Mouse (Mus musculus) embryonic facial prominence, embryonic 10.5 days (tissue): ENCODE data around the gene Fam151b. TPM values are rescaled to one million over a fixed set of nuclear protein-coding genes. Genes with fewer than 3 reads are reported as not detected.
A peak's percentile ranks its signal among the peaks of the same experiment; 100 is the strongest.

ENCODE experiments used
- DNase-seq: peaks from one replicate; pipeline ENCODE4 v3.0.0-alpha.2; 2017; ENCODE audit warnings: low spot score
- H3K27ac ChIP-seq: fragments of 300-500 bp; sonication (generic); replicated peaks from 2 replicates; pipeline ENCODE4 v1.5.1; 2016; ENCODE audit warnings: mild to moderate bottlenecking
- H3K27me3 ChIP-seq: fragments of 300-500 bp; sonication (generic); replicated peaks from 2 replicates; pipeline ENCODE4 v1.6.1; 2016; ENCODE audit warnings: low read depth, mild to moderate bottlenecking; ENCODE audit not compliant: poor library complexity, severe bottlenecking
- H3K36me3 ChIP-seq: fragments of 300-500 bp; sonication (generic); replicated peaks from 2 replicates; pipeline ENCODE4 v1.6.1; 2016; ENCODE audit warnings: mild to moderate bottlenecking, moderate library complexity
- H3K4me1 ChIP-seq: fragments of 300-500 bp; sonication (generic); 2 replicates; pipeline ENCODE4 v1.6.1; 2016
- H3K4me3 ChIP-seq: fragments of 300-500 bp; sonication (generic); 2 replicates; pipeline ENCODE4 v1.5.1; 2016; ENCODE audit warnings: mild to moderate bottlenecking, moderate library complexity
- H3K9me3 ChIP-seq: fragments of 300-500 bp; sonication (generic); 2 replicates; pipeline ENCODE4 v1.6.1; 2016; ENCODE audit warnings: mild to moderate bottlenecking
- WGBS: fragments of 180-500 bp; shearing (Covaris S2); methylation state at CpG from one replicate; pipeline ENCODE4 v1.1.7; 2016; 5-methylcytosine and 5-hydroxymethylcytosine counted together
- polyA plus RNA-seq: library from polyadenylated mRNA; unstranded; fragments of >200 nt; fragmentation: Nextera tagmentation; extraction: Ambion mirVana; gene quantifications from 2 replicates; pipeline ENCODE4 v1.2.1, GENCODE M21; 2016

Fam151b gene
- 0.12 TPM in 1 of 2 replicates, not detected in the other for polyA plus RNA-seq

GRCm38 (mm10) chr13:92483852-92484463 is at the start of gene Fam151b:
TSS of gene Fam151b (minus strand) at chr13:92484015.
- Histone ChIP-seq H3K36me3 (no peaks in the 10 kb centered on the region), H3K27me3 (no peaks in the 10 kb centered on the region), H3K27ac (peak within 1 kb of the TSS; percentile 83), H3K4me1 (no peaks in the 10 kb centered on the region), H3K9me3 (no peaks in the 10 kb centered on the region), H3K4me3 (peak within 1 kb of the TSS; percentile 58)
- peak; percentile 94 for DNase-seq
- 8% methylated on average over 19 of the region's 19 CpGs for WGBS

- Histone ChIP-seq H3K4me1 (peaks cover 8% of the 10 kb centered on the region), H3K27me3 (no peaks in the 10 kb centered on the region), H3K9me3 (no peaks in the 10 kb centered on the region), H3K4me3 (no peak overlapping the region), H3K36me3 (peaks cover 2% of the 10 kb centered on the region; the same call in 1 of the 2 replicates), H3K27ac (no peak overlapping the region)
- 82% methylated on average over 2 of the region's 2 CpGs for WGBS
- DNase-seq, result no peak
These were observed 48.4 kb upstream of the Fam151b start for GRCm38 (mm10) chr13:92532216-92532615.

GRCm38 (mm10) chr13:92531237-92531636 is 47.4 kb upstream of the Fam151b start:
- no peaks in the 10 kb centered on the region for H3K27me3 ChIP-seq
- H3K27ac ChIP-seq, result peak overlapping the region; percentile 94
- peaks cover 8% of the 10 kb centered on the region for H3K4me1 ChIP-seq
- H3K36me3 ChIP-seq, result peaks cover 5% of the 10 kb centered on the region; the same call in 1 of the 2 replicates
- DNase-seq, result no peak
- 7% methylated on average over 15 of the region's 15 CpGs for WGBS
- no peaks in the 10 kb centered on the region for H3K9me3 ChIP-seq
- H3K4me3 ChIP-seq, result peak overlapping the region; percentile 80

- under 1% methylated on average over 46 of the region's 46 CpGs for WGBS
- peaks cover 5% of the 10 kb centered on the region; the same call in 1 of the 2 replicates for H3K36me3 ChIP-seq
- H3K9me3 ChIP-seq, result no peaks in the 10 kb centered on the region
- H3K27ac ChIP-seq, result peak within 1 kb of the TSS; percentile 94
- peak within 1 kb of the TSS; percentile 80 for H3K4me3 ChIP-seq
- H3K4me1 ChIP-seq, result peaks cover 8% of the 10 kb centered on the region
- no peaks in the 10 kb centered on the region for H3K27me3 ChIP-seq
- DNase-seq, result peak; percentile 98
These were observed 47.0 kb upstream of the Fam151b start, which contains the start of gene Zfyve16 for GRCm38 (mm10) chr13:92530721-92531211. TSS of gene Zfyve16 (minus strand) at chr13:92530868.

- H3K36me3 ChIP-seq, result peaks cover 5% of the 10 kb centered on the region; the same call in 1 of the 2 replicates
These were observed 46.3 kb upstream of the Fam151b start for GRCm38 (mm10) chr13:92529828-92530720.

GRCm38 (mm10) chr13:92523178-92523813 is 39.5 kb upstream of the Fam151b start:
- Histone ChIP-seq H3K9me3 (no peaks in the 10 kb centered on the region), H3K4me3 (no peak overlapping the region), H3K36me3 (peaks cover 55% of the 10 kb centered on the region), H3K27ac (no peak overlapping the region), H3K27me3 (no peaks in the 10 kb centered on the region), H3K4me1 (no peaks in the 10 kb centered on the region)
- DNase-seq, result no peak
- WGBS, result 91% methylated on average over 5 of the region's 5 CpGs

More at GRCm38 (mm10) chr13:92529828-92530720, 46.3 kb upstream of the Fam151b start:
- WGBS, result 4% methylated on average over 47 of the region's 47 CpGs
- Histone ChIP-seq H3K4me1 (peaks cover 8% of the 10 kb centered on the region), H3K9me3 (no peaks in the 10 kb centered on the region), H3K27ac (peak overlapping the region; percentile 94), H3K4me3 (peak overlapping the region; percentile 80), H3K27me3 (no peaks in the 10 kb centered on the region)
- no peak for DNase-seq

GRCm38 (mm10) chr13:92504871-92505270 is 21.1 kb upstream of the Fam151b start:
- H3K27ac ChIP-seq, result no peak overlapping the region
- DNase-seq, result no peak
- no peak overlapping the region for H3K4me3 ChIP-seq
- no peaks in the 10 kb centered on the region for H3K4me1 ChIP-seq
- H3K36me3 ChIP-seq, result peaks cover 59% of the 10 kb centered on the region
- WGBS, result 86% methylated on average over 12 of the region's 12 CpGs
- no peaks in the 10 kb centered on the region for H3K9me3 ChIP-seq
- H3K27me3 ChIP-seq, result no peaks in the 10 kb centered on the region

- Histone ChIP-seq H3K9me3 (no peaks in the 10 kb centered on the region), H3K4me3 (no peak overlapping the region), H3K27me3 (no peaks in the 10 kb centered on the region), H3K27ac (no peak overlapping the region), H3K36me3 (peaks cover 51% of the 10 kb centered on the region), H3K4me1 (no peaks in the 10 kb centered on the region)
- DNase-seq, result no peak
- 91% methylated on average over 1 of the region's 1 CpGs for WGBS
These were observed 8.1 kb upstream of the Fam151b start for GRCm38 (mm10) chr13:92491923-92492322.

- Histone ChIP-seq H3K4me3 (no peak overlapping the region), H3K27me3 (no peaks in the 10 kb centered on the region), H3K27ac (no peak overlapping the region), H3K4me1 (no peaks in the 10 kb centered on the region), H3K9me3 (no peaks in the 10 kb centered on the region), H3K36me3 (peaks cover 51% of the 10 kb centered on the region)
- WGBS, result 81% methylated on average over 4 of the region's 4 CpGs
- no peak for DNase-seq
These were observed 7.0 kb upstream of the Fam151b start for GRCm38 (mm10) chr13:92490817-92491216.

- H3K4me3 ChIP-seq, result peak overlapping the region; percentile 58
- no peaks in the 10 kb centered on the region for H3K36me3 ChIP-seq
- DNase-seq, result peak; percentile 51
- 7% methylated on average over 3 of the region's 3 CpGs for WGBS
- no peaks in the 10 kb centered on the region for H3K4me1 ChIP-seq
- no peaks in the 10 kb centered on the region for H3K9me3 ChIP-seq
- peak overlapping the region; percentile 83; the same call in 1 of the 2 replicates for H3K27ac ChIP-seq
- no peaks in the 10 kb centered on the region for H3K27me3 ChIP-seq
These were observed 467 bp downstream of the Fam151b start for GRCm38 (mm10) chr13:92483348-92483747.

GRCm38 (mm10) chr13:92470151-92470550 is 13.7 kb downstream of the Fam151b start:
- no peak for DNase-seq
- Histone ChIP-seq H3K9me3 (no peaks in the 10 kb centered on the region), H3K27me3 (no peaks in the 10 kb centered on the region), H3K4me1 (no peaks in the 10 kb centered on the region), H3K4me3 (no peak overlapping the region), H3K36me3 (peaks cover 3% of the 10 kb centered on the region; the same call in 1 of the 2 replicates), H3K27ac (no peak overlapping the region)
- WGBS, result 70% methylated on average over 2 of the region's 2 CpGs

- no peak for DNase-seq
- Histone ChIP-seq H3K36me3 (peaks cover 3% of the 10 kb centered on the region; the same call in 1 of the 2 replicates), H3K9me3 (no peaks in the 10 kb centered on the region), H3K4me1 (no peaks in the 10 kb centered on the region), H3K27me3 (no peaks in the 10 kb centered on the region), H3K27ac (no peak overlapping the region), H3K4me3 (no peak overlapping the region)
- 84% methylated on average over 2 of the region's 2 CpGs for WGBS
These were observed 14.4 kb downstream of the Fam151b start for GRCm38 (mm10) chr13:92469381-92469780.
